Mouse (Mus musculus): Measurements from ENCODE around the gene Ssc4d.

DNA sequence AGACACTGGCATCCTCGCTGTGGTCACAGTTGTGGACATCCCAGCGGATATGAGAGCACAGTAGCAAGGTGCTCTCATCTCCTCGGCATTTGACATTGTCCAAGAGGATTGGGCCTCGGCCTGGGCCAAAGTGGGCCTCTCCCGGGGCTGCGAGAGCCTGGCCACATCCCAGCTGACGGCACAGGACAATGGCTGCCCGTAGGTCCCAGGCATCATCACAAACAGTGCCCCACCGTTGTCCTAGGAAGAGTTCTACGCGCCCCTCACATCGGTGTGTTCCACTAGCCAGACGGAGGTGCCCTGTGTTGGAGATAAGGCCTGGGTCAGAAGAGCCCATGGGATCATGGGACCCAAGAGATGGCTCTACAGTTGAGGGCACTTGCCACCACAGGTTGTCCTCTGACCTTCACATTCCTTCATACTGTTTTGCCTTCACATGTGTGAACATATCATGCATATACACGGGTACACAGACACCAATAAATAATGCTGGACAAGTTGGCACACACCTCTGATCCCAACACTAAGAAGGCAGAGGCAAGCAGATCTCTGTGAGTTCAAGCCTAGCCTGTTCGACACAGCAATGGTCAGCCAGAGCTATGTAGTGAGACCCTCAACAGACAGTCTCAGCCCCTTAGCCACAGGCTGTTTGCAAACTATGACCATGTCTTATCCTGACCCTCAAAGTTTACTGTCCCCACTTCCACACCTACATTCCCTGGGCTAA lies 13.3 kb downstream of the Ssc4d start:
- TF ChIP-seq CTCF (conservative IDR thresholded peaks at IDR 0.05; ENCODE audit: insufficient read depth, insufficient read length, low read depth, low read length) (no peak), POLR2A (IDR thresholded peaks at IDR 0.05; ENCODE audit: low read depth, low read length) (no peak)
